Mouse (Mus musculus) embryonic facial prominence, embryonic 14.5 days (tissue): Measurements from ENCODE around the gene Shisal1. TPM values are rescaled to one million over a fixed set of nuclear protein-coding genes. Genes with fewer than 3 reads are reported as not detected.
A peak's percentile ranks its signal among the peaks of the same experiment; 100 is the strongest.

Source experiments
- ATAC-seq: fragments of 200-750 bp; cut with Nextera tagmentation; 2 replicates; pipeline ENCODE4 v1.8.0; 2017; ENCODE audit warnings: low read depth, moderate number of reproducible peaks, moderate TSS enrichment
- DNase-seq: peaks from one replicate; pipeline ENCODE4 v3.0.0-alpha.2; 2015; ENCODE audit warnings: low spot score
- H3K27ac ChIP-seq: fragments of 300-500 bp; sonication (generic); replicated peaks from 2 replicates; pipeline ENCODE4 v1.5.1; 2014; ENCODE audit warnings: low read depth, mild to moderate bottlenecking, low read length, moderate library complexity
- H3K27me3 ChIP-seq: fragments of 300-500 bp; sonication (generic); replicated peaks from 2 replicates; pipeline ENCODE4 v1.6.1; 2014; ENCODE audit warnings: low read length; ENCODE audit not compliant: control insufficient read depth, insufficient read depth
- H3K36me3 ChIP-seq: fragments of 300-500 bp; sonication (generic); 2 replicates; pipeline ENCODE4 v1.6.1; 2014; ENCODE audit warnings: low read length, mixed read lengths; ENCODE audit not compliant: control insufficient read depth, insufficient read depth
- H3K4me1 ChIP-seq: fragments of 300-500 bp; sonication (generic); 2 replicates; pipeline ENCODE4 v1.6.1; 2014; ENCODE audit warnings: antibody characterized with exemption, low read length; ENCODE audit not compliant: control insufficient read depth, insufficient read depth
- H3K4me2 ChIP-seq: fragments of 300-500 bp; sonication (generic); 2 replicates; pipeline ENCODE4 v1.6.1; 2014; ENCODE audit warnings: low read depth, mild to moderate bottlenecking, low read length, moderate library complexity, mixed read lengths
- H3K4me3 ChIP-seq: fragments of 300-500 bp; sonication (generic); 2 replicates; pipeline ENCODE4 v1.5.1; 2014; ENCODE audit warnings: low read depth, mild to moderate bottlenecking, low read length
- H3K9ac ChIP-seq: fragments of 300-500 bp; sonication (generic); 2 replicates; pipeline ENCODE4 v1.6.1; 2014; ENCODE audit warnings: low read depth, mild to moderate bottlenecking, low read length, moderate library complexity, mixed read lengths
- H3K9me3 ChIP-seq: fragments of 300-500 bp; sonication (generic); 2 replicates; pipeline ENCODE4 v1.6.1; 2016; ENCODE audit warnings: low read length; ENCODE audit not compliant: control insufficient read depth
- WGBS: fragments of 180-500 bp; shearing (Covaris S2); extraction: QIAGEN DNeasy Blood & Tissue Kit; methylation state at CpG from one replicate; pipeline ENCODE4 v1.1.7; 2014; 5-methylcytosine and 5-hydroxymethylcytosine counted together
- polyA plus RNA-seq: library from polyadenylated mRNA; unstranded; fragments of >200 nt; fragmentation: Nextera tagmentation; extraction: Ambion mirVana; gene quantifications from 2 replicates; pipeline ENCODE4 v1.2.1, GENCODE M21; 2014

Gene Shisal1
- polyA plus RNA-seq, 1 experiment from 2014 or later, result 12.9 TPM

- Histone ChIP-seq H3K4me3 (no peak overlapping the region), H3K36me3 (no peaks in the 10 kb centered on the region), H3K27ac (no peak overlapping the region), H3K4me1 (no peaks in the 10 kb centered on the region), H3K4me2 (no peak overlapping the region), H3K27me3 (peaks cover 32% of the 10 kb centered on the region), H3K9ac (no peak overlapping the region), H3K9me3 (no peaks in the 10 kb centered on the region)
- WGBS, result 16% methylated on average over 14 of the region's 14 CpGs
- DNase-seq, result peak; percentile 48
- no peak for ATAC-seq
Observed at GRCm38 (mm10) chr15:84441682-84442315, 5.1 kb downstream of the Shisal1 start.

GRCm38 (mm10) chr15:84440820-84441219, 6.1 kb downstream of the Shisal1 start:
- no peaks in the 10 kb centered on the region for H3K9me3 ChIP-seq
- no peaks in the 10 kb centered on the region for H3K4me1 ChIP-seq
- ATAC-seq (peak; percentile 42), DNase-seq (peak; percentile 45)
- H3K27ac ChIP-seq, result no peak overlapping the region
- no peaks in the 10 kb centered on the region for H3K36me3 ChIP-seq
- H3K27me3 ChIP-seq, result peaks cover 28% of the 10 kb centered on the region
- H3K9ac ChIP-seq, result no peak overlapping the region
- H3K4me2 ChIP-seq, result no peak overlapping the region
- H3K4me3 ChIP-seq, result no peak overlapping the region
- WGBS, result 38% methylated on average over 3 of the region's 3 CpGs

GRCm38 (mm10) chr15:84433586-84434185, 13.2 kb downstream of the Shisal1 start:
- Histone ChIP-seq H3K9ac (no peak overlapping the region), H3K36me3 (no peaks in the 10 kb centered on the region), H3K27ac (no peak overlapping the region), H3K27me3 (no peaks in the 10 kb centered on the region), H3K4me2 (no peak overlapping the region), H3K4me1 (no peaks in the 10 kb centered on the region), H3K9me3 (no peaks in the 10 kb centered on the region), H3K4me3 (no peak overlapping the region)
- ATAC-seq (no peak), DNase-seq (no peak)
- WGBS, result 72% methylated on average over 10 of the region's 10 CpGs

GRCm38 (mm10) chr15:84430482-84430881, 16.4 kb downstream of the Shisal1 start:
- WGBS, result 92% methylated on average over 5 of the region's 5 CpGs
- no peak for DNase-seq
- no peak overlapping the region for H3K9ac ChIP-seq
- no peaks in the 10 kb centered on the region for H3K9me3 ChIP-seq
- no peaks in the 10 kb centered on the region for H3K27me3 ChIP-seq
- no peak overlapping the region for H3K27ac ChIP-seq
- H3K4me1 ChIP-seq, result no peaks in the 10 kb centered on the region
- ATAC-seq, result no peak
- no peak overlapping the region for H3K4me2 ChIP-seq
- H3K36me3 ChIP-seq, result no peaks in the 10 kb centered on the region
- no peak overlapping the region for H3K4me3 ChIP-seq

- no peak overlapping the region for H3K4me2 ChIP-seq
- no peaks in the 10 kb centered on the region for H3K9me3 ChIP-seq
- 89% methylated on average over 6 of the region's 6 CpGs for WGBS
- H3K36me3 ChIP-seq, result no peaks in the 10 kb centered on the region
- H3K4me1 ChIP-seq, result no peaks in the 10 kb centered on the region
- no peaks in the 10 kb centered on the region for H3K27me3 ChIP-seq
- no peak overlapping the region for H3K9ac ChIP-seq
- no peak overlapping the region for H3K4me3 ChIP-seq
- DNase-seq (no peak), ATAC-seq (no peak)
- H3K27ac ChIP-seq, result no peak overlapping the region
Observed at GRCm38 (mm10) chr15:84427624-84428023, 19.3 kb downstream of the Shisal1 start.

GRCm38 (mm10) chr15:84425733-84426132, 21.2 kb downstream of the Shisal1 start:
- no peak overlapping the region for H3K4me3 ChIP-seq
- WGBS, result 90% methylated on average over 5 of the region's 5 CpGs
- no peak overlapping the region for H3K9ac ChIP-seq
- no peaks in the 10 kb centered on the region for H3K27me3 ChIP-seq
- H3K36me3 ChIP-seq, result no peaks in the 10 kb centered on the region
- no peak overlapping the region for H3K27ac ChIP-seq
- H3K4me1 ChIP-seq, result no peaks in the 10 kb centered on the region
- DNase-seq, result no peak
- no peaks in the 10 kb centered on the region for H3K9me3 ChIP-seq
- no peak overlapping the region for H3K4me2 ChIP-seq
- no peak for ATAC-seq

- Histone ChIP-seq H3K9me3 (no peaks in the 10 kb centered on the region), H3K27me3 (no peaks in the 10 kb centered on the region), H3K36me3 (no peaks in the 10 kb centered on the region), H3K4me1 (no peaks in the 10 kb centered on the region), H3K4me2 (no peak overlapping the region), H3K27ac (no peak overlapping the region), H3K9ac (no peak overlapping the region), H3K4me3 (no peak overlapping the region)
- ATAC-seq (no peak), DNase-seq (no peak)
- WGBS, result 74% methylated on average over 5 of the region's 5 CpGs
Observed at GRCm38 (mm10) chr15:84423781-84424180, 23.1 kb downstream of the Shisal1 start.

- H3K36me3 ChIP-seq, result no peaks in the 10 kb centered on the region
- no peak for ATAC-seq
- H3K4me1 ChIP-seq, result no peaks in the 10 kb centered on the region; the same call in 1 of the 2 replicates
- H3K4me3 ChIP-seq, result no peak overlapping the region
- no peak for DNase-seq
- no peaks in the 10 kb centered on the region for H3K9me3 ChIP-seq
- no peaks in the 10 kb centered on the region for H3K27me3 ChIP-seq
- WGBS, result 77% methylated on average over 2 of the region's 4 CpGs
- H3K9ac ChIP-seq, result no peak overlapping the region; the same call in 1 of the 2 replicates
- H3K4me2 ChIP-seq, result no peak overlapping the region
- H3K27ac ChIP-seq, result no peak overlapping the region
Observed at GRCm38 (mm10) chr15:84418266-84418610, 28.7 kb downstream of the Shisal1 start.
